Mouse (Mus musculus): ENCODE measurements around the gene Ptgs2.

DNA sequence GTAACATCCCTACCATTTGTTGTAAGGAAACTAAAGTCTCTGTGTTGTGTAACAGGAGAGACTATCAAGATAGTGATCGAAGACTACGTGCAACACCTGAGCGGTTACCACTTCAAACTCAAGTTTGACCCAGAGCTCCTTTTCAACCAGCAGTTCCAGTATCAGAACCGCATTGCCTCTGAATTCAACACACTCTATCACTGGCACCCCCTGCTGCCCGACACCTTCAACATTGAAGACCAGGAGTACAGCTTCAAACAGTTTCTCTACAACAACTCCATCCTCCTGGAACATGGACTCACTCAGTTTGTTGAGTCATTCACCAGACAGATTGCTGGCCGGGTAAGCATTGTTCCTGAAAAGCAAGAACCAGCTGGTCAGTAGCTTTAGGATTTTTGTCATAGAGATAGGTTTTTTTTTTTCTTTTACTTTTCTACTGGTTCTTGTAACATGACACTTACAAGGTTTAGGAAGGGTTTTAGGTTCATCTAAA is 4.4 kb downstream of the Ptgs2 start:
- TF ChIP-seq CTCF (IDR thresholded peaks at IDR 0.05; ENCODE audit: control insufficient read depth, insufficient read depth, insufficient read length) (no peak), MYOD1 (IDR thresholded peaks at IDR 0.05; ENCODE audit: control insufficient read depth, insufficient read length, low read depth) (no peak)
